Mouse (Mus musculus): ENCODE results near the gene Gm42791.

The Gm42791 gene

GRCm38 (mm10) chr5:148952419-148952818 lies 42.5 kb downstream of the Gm42791 start:
- no peak for DNase-seq (ENCODE audit: inconsistent ontology term)

- DNase-seq (ENCODE audit: inconsistent ontology term), result no peak
Observed at GRCm38 (mm10) chr5:148951360-148951759, 43.6 kb downstream of the Gm42791 start.

DNA sequence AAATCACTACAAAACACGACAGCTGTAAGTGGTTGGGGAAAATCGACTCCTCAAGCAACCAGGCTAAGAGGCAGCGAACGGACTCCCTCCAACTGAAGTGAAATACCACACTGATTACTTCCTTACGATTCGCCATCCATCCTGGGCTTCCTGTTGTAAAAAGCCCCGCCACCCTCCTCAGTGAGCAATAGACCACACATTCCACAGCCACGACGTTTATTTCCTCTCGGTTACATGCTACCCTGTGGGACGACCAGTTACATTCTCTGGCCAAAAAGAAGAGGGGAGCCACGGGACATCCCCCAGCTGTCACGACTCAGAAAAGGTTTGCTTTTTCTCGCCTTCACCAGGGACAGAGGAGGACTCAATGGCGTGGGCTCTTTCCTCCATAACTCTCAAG lies 44.9 kb downstream of the Gm42791 start:
- peak; percentile 36 for DNase-seq (ENCODE audit: inconsistent ontology term)

- no peak for DNase-seq (ENCODE audit: inconsistent ontology term)
Observed at GRCm38 (mm10) chr5:148948577-148948976, 46.4 kb downstream of the Gm42791 start.

GRCm38 (mm10) chr5:148947412-148947811 lies 47.5 kb downstream of the Gm42791 start:
- DNase-seq (ENCODE audit: inconsistent ontology term), result no peak

DNA sequence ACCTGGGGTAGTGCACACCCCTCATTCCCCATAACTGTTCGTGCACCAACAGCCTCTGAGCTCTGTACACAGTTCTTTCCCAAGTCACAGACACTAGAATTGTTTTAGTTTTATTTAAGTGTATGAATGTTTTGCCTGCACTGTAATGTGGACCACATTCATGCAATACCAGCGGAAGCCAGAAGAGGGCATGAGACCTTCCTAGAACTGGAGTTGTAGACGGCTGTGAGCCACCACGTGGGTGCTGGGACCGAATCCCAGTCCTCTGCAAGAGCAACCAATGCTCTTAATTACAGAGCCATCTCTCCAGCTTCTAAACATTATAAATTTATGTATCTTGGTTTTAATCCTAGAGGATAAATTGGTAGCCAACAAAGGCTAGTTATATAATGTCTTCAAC lies 48.2 kb downstream of the Gm42791 start:
- DNase-seq (ENCODE audit: inconsistent ontology term), result no peak

DNA sequence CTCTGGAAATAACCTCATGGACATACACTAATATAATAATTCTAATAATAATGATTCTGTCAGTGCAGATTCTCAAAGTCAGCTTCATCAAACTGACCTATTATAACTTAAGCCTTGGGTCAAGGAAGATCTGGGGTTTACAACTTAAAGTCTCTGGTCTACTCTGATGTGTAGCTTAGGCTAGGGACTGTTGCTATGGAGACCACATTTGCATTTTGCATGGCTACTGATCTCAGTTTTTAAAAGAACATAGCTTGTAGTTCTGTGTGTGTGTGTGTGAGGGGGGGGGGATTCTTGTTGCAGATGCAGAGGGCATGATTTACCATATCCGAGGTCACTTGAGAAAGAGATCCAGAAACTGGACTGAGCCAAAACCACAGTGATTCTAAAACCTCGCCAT lies 49.2 kb downstream of the Gm42791 start:
- DNase-seq (ENCODE audit: inconsistent ontology term), result no peak

DNA sequence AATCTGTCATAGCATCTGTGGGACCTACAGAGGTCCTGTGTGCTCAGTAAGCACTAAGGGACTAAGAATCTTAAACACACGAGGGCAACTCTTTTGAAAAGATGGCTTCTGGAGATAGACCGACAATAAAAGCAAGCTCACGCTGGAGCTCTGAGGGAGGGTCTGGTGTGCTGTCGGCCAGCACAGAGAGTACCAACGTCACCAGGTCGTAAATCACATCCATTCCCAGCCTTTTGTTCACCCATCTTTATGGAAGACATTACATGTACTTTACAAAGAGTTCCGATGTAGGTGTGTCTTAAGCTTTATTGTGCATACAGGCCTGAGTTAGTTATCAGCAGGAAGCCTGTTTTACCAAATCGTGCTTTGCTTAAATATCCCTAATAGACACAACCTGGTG lies 50.9 kb downstream of the Gm42791 start:
- no peak for DNase-seq (ENCODE audit: inconsistent ontology term)

DNA sequence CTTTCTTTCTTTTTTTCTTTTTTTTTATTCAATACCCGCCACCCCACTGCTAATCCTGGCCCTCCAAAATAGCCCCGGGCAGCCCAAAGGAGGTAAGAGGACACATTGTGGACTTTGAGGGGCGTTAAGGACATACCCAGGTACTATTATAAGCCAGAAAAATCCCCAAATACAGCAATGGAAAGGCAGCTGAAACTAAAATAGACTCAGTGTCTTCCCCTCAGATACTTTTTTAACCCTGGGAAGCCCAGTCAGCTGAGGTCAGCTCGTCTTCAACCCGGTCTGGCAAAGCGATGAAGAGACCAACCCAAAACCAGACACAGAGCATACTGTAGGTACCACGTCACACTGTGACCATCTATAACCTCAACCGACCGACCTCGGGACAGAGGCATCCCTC lies 51.5 kb downstream of the Gm42791 start:
- DNase-seq (ENCODE audit: inconsistent ontology term), result no peak

DNA sequence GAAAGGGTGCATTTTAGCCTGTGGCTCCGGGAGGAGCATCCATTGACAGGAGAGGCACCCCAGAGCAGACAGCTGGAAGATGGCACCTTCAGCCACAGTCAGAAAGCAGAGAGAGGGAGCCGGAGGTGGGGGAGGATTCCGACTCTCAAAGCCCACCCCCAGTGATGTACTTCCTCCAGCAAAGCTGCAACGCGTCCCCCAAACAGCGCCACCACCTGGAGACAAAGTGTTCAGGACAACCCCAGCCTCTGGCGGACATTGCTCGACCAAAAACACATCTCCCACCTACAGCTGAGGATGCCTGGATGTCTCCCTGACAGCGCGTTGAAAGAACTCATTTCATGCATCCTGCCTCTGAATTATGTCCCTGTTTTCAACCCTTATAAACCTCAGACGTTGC lies 52.0 kb downstream of the Gm42791 start:
- DNase-seq (ENCODE audit: inconsistent ontology term), result no peak

DNA sequence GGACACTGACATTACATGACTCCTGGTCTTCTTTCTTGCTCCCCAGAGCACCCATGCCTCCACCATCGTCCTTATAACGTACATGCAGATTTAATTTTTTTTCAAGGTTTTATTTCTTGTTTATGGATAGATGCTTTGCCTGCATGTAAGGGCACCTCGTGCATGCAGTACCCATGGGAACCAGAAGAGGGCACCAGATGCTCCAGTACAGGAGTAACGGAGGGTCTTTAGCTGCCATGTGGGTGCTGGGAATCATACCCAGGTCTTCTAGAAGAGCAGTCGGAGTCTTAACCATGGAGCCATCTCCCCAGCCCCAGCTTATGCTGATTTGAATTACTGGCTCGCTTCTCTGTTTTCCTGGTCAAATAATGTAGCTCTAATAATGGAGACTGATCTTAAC lies 52.6 kb downstream of the Gm42791 start:
- no peak for DNase-seq (ENCODE audit: inconsistent ontology term)

GRCm38 (mm10) chr5:148941867-148942266 lies 53.1 kb downstream of the Gm42791 start:
- no peak for DNase-seq (ENCODE audit: inconsistent ontology term)

- no peak for DNase-seq (ENCODE audit: inconsistent ontology term)
Observed at GRCm38 (mm10) chr5:148939948-148940382, 55.0 kb downstream of the Gm42791 start.

- peak; percentile 53 for DNase-seq (ENCODE audit: inconsistent ontology term)
Observed at GRCm38 (mm10) chr5:148936516-148936951, 58.4 kb downstream of the Gm42791 start.

GRCm38 (mm10) chr5:148935871-148936270 lies 59.1 kb downstream of the Gm42791 start:
- no peak for DNase-seq (ENCODE audit: inconsistent ontology term)

DNA sequence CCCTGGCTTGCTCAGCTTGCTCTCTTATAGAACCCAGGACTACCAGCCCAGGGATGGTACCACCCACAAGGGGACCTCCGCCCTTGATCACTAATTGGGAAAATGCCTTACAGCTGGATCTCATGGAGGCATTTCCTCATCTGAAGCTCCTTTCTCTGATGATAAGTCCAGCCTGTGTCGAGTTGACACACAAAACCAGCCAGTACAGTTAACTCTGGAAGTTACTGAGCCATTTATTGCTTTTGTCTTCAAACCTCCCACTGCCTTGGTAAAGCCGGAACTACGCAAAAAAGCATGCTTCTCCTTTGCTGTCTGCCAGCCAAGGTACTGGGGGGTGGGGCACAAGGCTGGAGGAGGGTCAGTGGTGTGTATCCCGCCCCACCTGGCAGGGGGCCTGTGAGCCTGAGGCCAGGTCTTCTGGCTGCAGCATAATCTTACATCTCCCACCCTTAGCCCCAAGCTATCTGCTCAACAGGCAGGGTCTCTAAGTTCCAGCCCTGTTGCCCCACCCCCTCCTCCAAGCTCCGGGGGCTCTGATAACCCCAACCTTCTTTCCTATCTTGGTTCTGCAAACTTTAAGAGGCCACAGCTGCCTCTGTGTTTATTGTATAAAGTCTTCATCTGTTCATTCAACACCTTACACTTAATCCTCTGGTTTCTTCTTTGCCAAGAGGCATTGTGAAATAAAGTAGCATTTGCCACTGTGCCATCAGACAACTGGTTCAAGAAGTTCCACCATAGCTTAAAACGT lies 59.7 kb downstream of the Gm42791 start:
- DNase-seq (ENCODE audit: inconsistent ontology term), result no peak

GRCm38 (mm10) chr5:148934457-148934856 lies 60.5 kb downstream of the Gm42791 start:
- no peak for DNase-seq (ENCODE audit: inconsistent ontology term)

DNA sequence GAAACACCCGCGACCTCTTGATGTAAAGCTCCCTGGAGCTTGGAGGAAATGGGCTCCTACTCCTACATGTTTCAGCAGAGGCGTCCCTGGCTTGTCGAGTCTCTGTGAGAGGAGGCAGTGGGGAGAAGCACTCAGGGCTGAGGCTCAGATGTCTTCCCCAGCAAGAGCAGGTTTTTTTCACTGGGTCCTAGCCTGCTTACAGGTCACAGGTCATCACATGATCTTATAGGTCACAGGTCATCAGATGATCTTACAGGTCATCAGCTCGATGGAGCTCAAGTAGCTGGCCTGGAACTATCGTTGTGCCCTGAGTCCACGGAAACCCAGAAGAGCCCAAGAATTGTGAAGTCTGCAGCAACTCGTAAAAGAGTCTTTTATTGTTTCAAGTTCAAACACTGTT lies 61.2 kb downstream of the Gm42791 start:
- DNase-seq (ENCODE audit: inconsistent ontology term), result no peak

GRCm38 (mm10) chr5:148931301-148931700 lies 63.6 kb downstream of the Gm42791 start:
- DNase-seq (ENCODE audit: inconsistent ontology term), result no peak

DNA sequence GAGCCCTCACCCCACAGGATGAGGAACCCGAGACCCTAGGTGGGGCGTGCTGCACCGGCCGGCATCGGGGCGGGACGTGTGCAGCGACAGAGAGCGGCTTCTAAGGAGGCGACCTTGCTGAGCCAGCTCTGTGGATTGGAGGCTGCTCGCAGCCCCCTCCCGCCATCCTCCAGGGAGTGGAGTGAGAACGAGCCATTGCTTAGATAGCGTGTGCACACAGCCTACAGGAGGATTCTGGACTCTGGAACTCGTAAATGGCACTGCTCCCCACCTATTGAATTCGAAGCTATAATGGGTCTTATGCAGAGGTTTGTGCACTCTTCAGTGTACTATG lies 65.9 kb downstream of the Gm42791 start, which contains the start of gene Katnal1:
Gene Katnal1 (minus strand): TSS at position 205 of the 334 bp plus-strand sequence.
- no peak for DNase-seq (ENCODE audit: inconsistent ontology term)

- peak; percentile 96 for DNase-seq (ENCODE audit: inconsistent ontology term)
Observed at GRCm38 (mm10) chr5:148928382-148929115, 66.4 kb downstream of the Gm42791 start.

DNA sequence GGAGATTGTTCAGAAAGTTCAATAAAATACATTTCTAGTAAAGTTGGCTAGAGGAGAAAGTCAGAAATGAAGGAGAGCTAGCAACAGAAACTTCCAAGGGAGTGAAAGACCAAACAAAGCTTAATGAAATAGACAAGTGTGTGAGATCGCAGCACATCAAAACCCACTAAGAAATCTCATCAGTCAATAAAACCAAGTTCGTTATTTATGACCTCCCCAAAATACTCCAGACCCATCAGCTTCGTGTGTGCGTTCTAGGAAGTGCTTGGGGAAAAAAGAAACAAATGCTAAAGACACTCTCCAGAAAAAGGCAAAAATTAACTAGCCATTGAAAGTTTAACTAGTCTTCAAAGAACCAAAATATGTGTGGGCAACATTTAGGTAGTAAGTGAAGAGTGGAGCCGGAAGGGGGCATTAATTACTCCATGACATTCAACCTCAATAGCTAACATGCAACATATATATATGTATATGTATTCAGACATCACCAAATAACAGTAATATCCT lies 67.2 kb downstream of the Gm42791 start:
- no peak for DNase-seq (ENCODE audit: inconsistent ontology term)

- DNase-seq (ENCODE audit: inconsistent ontology term), result no peak
Observed at GRCm38 (mm10) chr5:148924586-148924985, 70.4 kb downstream of the Gm42791 start.
